8 mouse cellular contexts compared by ENCODE assay signal in genomic region chr10:18470351-18471060, GRCm38 (mm10).
DNase-seq lines count a peak whose midpoint lies in the region; ATAC-seq lines count a peak whose summit lies in the region.

No protein-coding gene starts in this region.

- peak overlapping the region; percentile 57 for H3K4me2 ChIP-seq in limb, embryonic 12.5 days
- peak overlapping the region; percentile 51 for H3K4me2 ChIP-seq in forebrain, embryonic 12.5 days
- H3K4me2 ChIP-seq in intestine, embryonic 16.5 days (ENCODE audit: low read depth, low read length) = peak overlapping the region; percentile 37

- H3K27me3 ChIP-seq in limb, embryonic 12.5 days = no peaks in the 10 kb centered on the region
- no peaks in the 10 kb centered on the region for H3K27me3 ChIP-seq in limb, embryonic 10.5 days (ENCODE audit: low read depth, poor library complexity, severe bottlenecking)
- H3K27me3 ChIP-seq in forebrain, embryonic 12.5 days = peaks cover 37% of the 10 kb centered on the region
- H3K27me3 ChIP-seq in intestine, embryonic 16.5 days (replicated peaks; ENCODE audit: control insufficient read depth, insufficient read depth, low read length) = no peaks in the 10 kb centered on the region

- H3K9me3 ChIP-seq in limb, embryonic 12.5 days = no peaks in the 10 kb centered on the region
- no peaks in the 10 kb centered on the region for H3K9me3 ChIP-seq in limb, embryonic 10.5 days (replicated peaks)
- H3K9me3 ChIP-seq in forebrain, embryonic 12.5 days = no peaks in the 10 kb centered on the region
- no peaks in the 10 kb centered on the region for H3K9me3 ChIP-seq in intestine, embryonic 16.5 days (ENCODE audit: control insufficient read depth, low read length)

- H3K4me3 ChIP-seq in limb, embryonic 12.5 days (replicated peaks) = 0 out of 2 replicates have a peak overlapping the region, but pooled peaks have one; percentile 16
- no peak overlapping the region for H3K4me3 ChIP-seq in limb, embryonic 10.5 days
- H3K4me3 ChIP-seq in forebrain, embryonic 12.5 days (replicated peaks) = peak overlapping the region; percentile 25
- H3K4me3 ChIP-seq in intestine, embryonic 16.5 days (ENCODE audit: low read length) = peak overlapping the region; percentile 40

- 40% methylated on average over 20 of the region's 20 CpGs for WGBS in limb, embryonic 12.5 days
- whole genome bisulfite sequencing in limb, embryonic 10.5 days = 31% methylated on average over 20 of the region's 20 CpGs
- 10% methylated on average over 20 of the region's 20 CpGs for WGBS in forebrain, embryonic 12.5 days
- 47% methylated on average over 20 of the region's 20 CpGs for WGBS in intestine, embryonic 16.5 days

- H3K27ac ChIP-seq in limb, embryonic 12.5 days = 0 out of 2 replicates have a peak overlapping the region, but pooled peaks have one; percentile 4
- H3K27ac ChIP-seq in limb, embryonic 10.5 days = no peak overlapping the region
- H3K27ac ChIP-seq in forebrain, embryonic 12.5 days = peak overlapping the region; percentile 61
- H3K27ac ChIP-seq in intestine, embryonic 16.5 days (ENCODE audit: low read length) = peak overlapping the region; percentile 40

- no peak for DNase-seq in limb, embryonic 10.5 days (ENCODE audit: low spot score)
- DNase-seq in retina, embryonic 14.5 days (ENCODE audit: low spot score) = peak; percentile 75
- no peak for DNase-seq in layer of hippocampus, postnatal 36 days
- DNase-seq in adrenal gland, adult 18-20 months (ENCODE audit: low spot score in 2 of 2) = no peak

- peaks cover 7% of the 10 kb centered on the region; the same call in 1 of the 2 replicates for H3K36me3 ChIP-seq in limb, embryonic 12.5 days
- H3K36me3 ChIP-seq in limb, embryonic 10.5 days = peaks cover 6% of the 10 kb centered on the region
- peaks cover 9% of the 10 kb centered on the region; the same call in 1 of the 2 replicates for H3K36me3 ChIP-seq in forebrain, embryonic 12.5 days (replicated peaks)
- H3K36me3 ChIP-seq in intestine, embryonic 16.5 days (ENCODE audit: control insufficient read depth, insufficient read depth, low read length) = no peaks in the 10 kb centered on the region

- 0 out of 2 replicates have a peak overlapping the region, but pooled peaks have one; percentile 12 for H3K9ac ChIP-seq in limb, embryonic 12.5 days (replicated peaks)
- 0 out of 2 replicates have a peak overlapping the region, but pooled peaks have one; percentile 21 for H3K9ac ChIP-seq in forebrain, embryonic 12.5 days
- peak overlapping the region; percentile 61 for H3K9ac ChIP-seq in intestine, embryonic 16.5 days (ENCODE audit: low read depth, low read length)

- no peak for ATAC-seq in limb, embryonic 12.5 days (ENCODE audit: insufficient number of reproducible peaks, insufficient read depth, low FRiP score, low TSS enrichment, low read depth)
- no peak for ATAC-seq in forebrain, embryonic 12.5 days (ENCODE audit: low FRiP score)
- no peak for ATAC-seq in intestine, embryonic 16.5 days
- no peak for ATAC-seq in megakaryocyte, adult 5-6 weeks (ENCODE audit: poor library complexity, severe bottlenecking)

- H3K4me1 ChIP-seq in limb, embryonic 12.5 days (replicated peaks) = peaks cover 35% of the 10 kb centered on the region
- H3K4me1 ChIP-seq in limb, embryonic 10.5 days = peaks cover 27% of the 10 kb centered on the region
- peaks cover 41% of the 10 kb centered on the region for H3K4me1 ChIP-seq in forebrain, embryonic 12.5 days
- H3K4me1 ChIP-seq in intestine, embryonic 16.5 days (ENCODE audit: control insufficient read depth, insufficient read depth, low read length) = peaks cover 3% of the 10 kb centered on the region; the same call in 1 of the 2 replicates
